Mouse (Mus musculus) sigmoid colon, adult 10 weeks (tissue): ENCODE results near the gene Zfp426. TPM values are rescaled to one million over a fixed set of nuclear protein-coding genes. Genes with fewer than 3 reads are reported as not detected.

Source experiments
- polyA plus RNA-seq: library from polyadenylated mRNA; stranded (reverse); fragments of 350-450 nt; fragmentation: Illumina TruSeq; extraction: RNeasy Lipid Tissue Mini Kit (QIAGEN cat#74804); gene quantifications from one replicate; pipeline ENCODE4 v1.2.3, GENCODE M21; 2014; ENCODE audit warnings: low read depth, low replicate concordance

Zfp426 gene
- 48.6 TPM for polyA plus RNA-seq

DNA sequence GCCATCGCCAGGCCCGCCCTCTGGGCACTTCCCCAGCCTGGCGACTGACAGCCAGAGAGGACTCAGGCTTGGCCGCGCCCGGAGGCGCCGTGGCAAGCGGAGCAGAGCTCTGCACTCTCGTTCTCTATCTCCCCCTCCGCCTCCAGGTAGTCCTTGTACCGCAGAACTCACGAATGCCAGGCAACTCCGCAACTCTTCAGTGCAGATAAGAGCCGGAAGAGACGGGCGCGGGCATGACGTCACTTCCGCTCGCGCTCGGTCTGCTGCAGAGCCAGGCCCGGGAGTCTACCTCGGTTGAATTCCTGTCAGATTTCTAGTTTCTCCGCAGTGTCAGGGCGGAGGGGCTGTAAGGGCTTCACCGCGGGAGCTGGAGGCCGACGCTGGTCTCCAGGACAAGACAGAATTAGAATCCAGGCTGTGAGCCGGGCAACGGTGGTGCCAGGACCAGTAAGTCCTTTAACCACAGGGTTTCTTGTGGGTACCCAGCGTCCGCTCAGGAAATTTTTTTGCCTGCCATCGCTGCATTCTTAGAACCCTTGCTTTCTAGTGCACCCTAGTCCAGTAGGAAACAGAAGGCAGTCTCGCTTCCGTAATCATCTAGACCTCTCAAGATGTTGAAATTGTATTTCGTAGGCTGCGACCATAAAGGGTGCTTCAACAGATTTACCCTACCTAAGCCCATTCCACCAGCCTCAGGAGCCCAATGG is at the start of gene Zfp426:
Zfp426 (minus strand) TSS at position 220 of the 707 bp plus-strand sequence.

DNA sequence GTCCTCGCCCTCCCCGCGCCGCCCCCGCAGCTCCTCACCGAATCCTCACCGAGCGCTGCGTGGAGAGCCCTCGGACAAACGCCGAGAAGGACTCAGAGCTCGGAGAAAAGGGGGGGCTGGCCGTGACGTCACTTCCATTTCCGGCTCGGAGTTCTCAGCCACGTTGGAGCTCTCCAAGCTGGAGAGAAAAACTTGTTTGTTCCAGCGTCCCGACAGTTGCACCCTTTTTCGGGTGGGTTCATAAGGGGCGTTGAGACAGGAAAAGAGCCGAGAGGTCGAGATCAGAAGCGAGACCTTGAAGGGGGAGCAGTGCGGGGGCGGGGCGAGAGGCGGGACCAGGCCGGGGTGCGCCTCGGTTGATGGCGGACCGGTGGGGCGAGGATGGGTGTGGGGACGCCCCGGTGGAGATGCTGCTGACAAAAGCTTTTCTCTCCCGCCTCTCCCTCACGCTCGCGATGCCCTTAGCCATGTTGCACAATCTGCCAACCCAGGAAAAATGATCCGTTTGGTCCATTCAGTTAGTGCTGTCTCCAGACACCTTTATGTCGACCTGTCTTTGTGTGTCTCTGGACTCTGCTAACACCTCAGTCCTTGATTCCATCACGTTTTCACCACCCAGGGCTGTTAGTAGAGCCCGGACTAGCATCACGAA is 28.9 kb upstream of the Zfp426 start, which contains the start of gene Zfp266:
Zfp266 (minus strand) TSS at position 112 of the 652 bp plus-strand sequence.

DNA sequence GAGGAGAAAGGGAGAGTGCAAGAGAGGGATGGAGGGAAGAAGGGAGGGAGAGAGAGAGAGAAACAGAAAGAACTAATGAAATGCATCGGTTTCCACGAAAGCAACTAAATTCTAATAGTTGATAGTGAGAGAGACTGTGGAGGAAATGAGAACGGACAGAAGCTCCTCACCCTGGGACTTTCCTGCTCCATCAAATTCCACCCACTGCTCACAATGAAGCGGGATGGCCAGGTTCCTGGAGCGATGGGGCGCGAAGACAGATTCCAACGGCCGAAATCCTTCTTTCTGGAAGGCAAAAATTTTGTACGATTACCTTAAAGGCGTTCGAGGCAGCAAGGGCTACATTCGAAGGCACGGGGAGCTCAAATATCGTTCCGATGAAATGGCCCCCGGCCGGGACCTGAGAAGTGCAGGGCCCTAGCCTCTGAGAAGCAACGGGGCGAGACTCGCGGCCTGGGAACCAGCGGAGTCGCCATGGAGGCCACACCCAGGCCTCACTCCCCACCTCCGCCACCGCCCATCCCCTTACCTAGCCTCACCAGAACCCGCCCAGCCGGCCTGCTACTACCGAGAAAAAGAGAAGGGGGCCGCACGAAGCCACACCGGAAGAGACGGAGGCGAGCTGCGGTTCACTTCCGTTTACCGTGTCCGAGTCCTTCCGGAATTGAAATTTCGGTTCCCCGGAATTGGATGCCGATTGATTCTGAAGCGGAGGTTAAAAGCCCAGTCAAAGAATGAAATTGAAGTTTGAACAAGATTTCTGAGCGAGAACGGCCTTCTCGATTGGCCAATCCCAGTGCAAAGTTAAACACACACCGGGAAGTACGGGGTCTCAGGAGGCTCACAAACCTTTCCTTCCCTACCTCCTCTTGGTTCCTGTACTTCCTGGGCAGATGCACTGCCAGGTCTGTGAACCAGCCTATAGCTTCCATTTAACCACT is 32.9 kb downstream of the Zfp426 start, which contains the start of gene Zfp26:
Zfp26 (minus strand) TSS at position 786 of the 941 bp plus-strand sequence.

Other genes with a start within 250 kb of the Zfp426 start
- gene Olfr39, start 210.4 kb downstream of the Zfp426 start, polyA plus RNA-seq, result not detected
- gene Olfr873, start 194.2 kb downstream of the Zfp426 start, polyA plus RNA-seq, result not detected
- gene Olfr18, start 156.7 kb downstream of the Zfp426 start, polyA plus RNA-seq, result not detected
- gene Zfp560, start 107.6 kb downstream of the Zfp426 start, polyA plus RNA-seq, result 26.3 TPM
- 36.7 TPM for gene Zfp26, start 32.6 kb downstream of the Zfp426 start, polyA plus RNA-seq
- gene Zfp266, start 28.7 kb upstream of the Zfp426 start, polyA plus RNA-seq, result 59.3 TPM
- 23.9 TPM for gene Zfp846, start 88.5 kb upstream of the Zfp426 start, polyA plus RNA-seq
- 57.3 TPM for gene Ubl5, start 150.1 kb upstream of the Zfp426 start, polyA plus RNA-seq
- gene Fbxl12, start 152.0 kb upstream of the Zfp426 start, polyA plus RNA-seq, result 7.3 TPM
- 0.85 TPM for gene Pin1, start 159.3 kb upstream of the Zfp426 start, polyA plus RNA-seq